Mouse (Mus musculus) midbrain, embryonic 14.5 days (tissue): ENCODE measurements around the gene Pan3. TPM values are rescaled to one million over a fixed set of nuclear protein-coding genes. Genes with fewer than 3 reads are reported as not detected.

Source experiments
- ATAC-seq: fragments of 200-750 bp; cut with Nextera tagmentation; 2 replicates; pipeline ENCODE4 v1.8.0; 2017; ENCODE audit warnings: moderate number of reproducible peaks, moderate library complexity; ENCODE audit not compliant: low FRiP score, low TSS enrichment
- DNase-seq: peaks from one replicate; pipeline ENCODE4 v3.0.0-alpha.2; 2015
- H3K27ac ChIP-seq: fragments of 300-500 bp; sonication (generic); replicated peaks from 2 replicates; pipeline ENCODE4 v1.5.1; 2014; ENCODE audit warnings: mild to moderate bottlenecking, low read depth, low read length, moderate library complexity
- H3K27me3 ChIP-seq: fragments of 300-500 bp; sonication (generic); 2 replicates; pipeline ENCODE4 v1.6.1; 2014; ENCODE audit warnings: low read length, control low read depth, mixed read lengths; ENCODE audit not compliant: control insufficient read depth, insufficient read depth
- H3K36me3 ChIP-seq: fragments of 300-500 bp; sonication (generic); 2 replicates; pipeline ENCODE4 v1.6.1; 2014; ENCODE audit warnings: low read length, control low read depth; ENCODE audit not compliant: control insufficient read depth, insufficient read depth
- H3K4me1 ChIP-seq: fragments of 300-500 bp; sonication (generic); 2 replicates; pipeline ENCODE4 v1.6.1; 2014; ENCODE audit warnings: mild to moderate bottlenecking, antibody characterized with exemption, low read length, control low read depth; ENCODE audit not compliant: control insufficient read depth, insufficient read depth
- H3K4me2 ChIP-seq: fragments of 300-500 bp; sonication (generic); 2 replicates; pipeline ENCODE4 v1.6.1; 2014; ENCODE audit warnings: mild to moderate bottlenecking, low read length, moderate library complexity
- H3K4me3 ChIP-seq: fragments of 300-500 bp; sonication (generic); replicated peaks from 2 replicates; pipeline ENCODE4 v1.5.1; 2014; ENCODE audit warnings: low read depth, low read length
- H3K9ac ChIP-seq: fragments of 300-500 bp; sonication (generic); replicated peaks from 2 replicates; pipeline ENCODE4 v1.6.1; 2014; ENCODE audit warnings: mild to moderate bottlenecking, low read length, moderate library complexity
- H3K9me3 ChIP-seq: fragments of 300-500 bp; sonication (generic); 2 replicates; pipeline ENCODE4 v1.6.1; 2016; ENCODE audit warnings: low read length, control low read depth, mixed read lengths; ENCODE audit not compliant: control insufficient read depth
- WGBS: fragments of 180-500 bp; shearing (Covaris S2); extraction: QIAGEN DNeasy Blood & Tissue Kit; methylation state at CpG from one replicate; pipeline ENCODE4 v1.1.7; 2014; 5-methylcytosine and 5-hydroxymethylcytosine counted together
- polyA plus RNA-seq: library from polyadenylated mRNA; unstranded; fragments of >200 nt; fragmentation: Nextera tagmentation; extraction: Ambion mirVana; gene quantifications from 2 replicates; pipeline ENCODE4 v1.2.1, GENCODE M21; 2014

Gene Pan3
- polyA plus RNA-seq, 1 experiment from 2014 or later, result 69.5 TPM

- H3K9me3 ChIP-seq, result no peaks in the 10 kb centered on the region
- no peak overlapping the region for H3K9ac ChIP-seq
- DNase-seq (peak; percentile 35), ATAC-seq (no peak)
- H3K4me2 ChIP-seq, result peak overlapping the region; percentile 15; the same call in 1 of the 2 replicates
- WGBS, result 21% methylated on average over 16 of the region's 16 CpGs
- H3K36me3 ChIP-seq, result no peaks in the 10 kb centered on the region
- H3K27ac ChIP-seq, result no peak overlapping the region
- no peaks in the 10 kb centered on the region for H3K4me1 ChIP-seq
- H3K4me3 ChIP-seq, result no peak overlapping the region
- no peaks in the 10 kb centered on the region for H3K27me3 ChIP-seq
These were observed 134.2 kb downstream of the Pan3 start for GRCm38 (mm10) chr5:147564140-147564590.

DNA sequence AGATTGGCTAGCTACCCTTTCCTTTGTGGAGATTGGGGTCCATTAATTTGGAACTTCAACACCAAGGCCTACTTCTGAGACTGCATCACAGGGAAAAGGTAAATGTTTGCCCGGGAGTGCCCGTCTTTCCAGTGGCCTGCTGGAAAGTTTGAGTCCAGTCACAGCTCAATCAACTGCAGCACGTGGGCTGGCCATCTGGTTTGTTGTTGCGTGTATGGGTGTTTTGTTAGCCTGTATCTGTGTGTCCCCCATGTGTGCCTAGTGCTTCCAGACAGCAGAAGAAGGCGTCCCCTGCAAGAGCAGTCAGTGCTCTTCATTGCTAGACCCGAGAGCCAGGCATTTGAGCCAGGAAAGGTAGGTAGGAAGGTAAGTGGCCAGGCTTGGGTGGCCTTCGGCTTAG, 135.5 kb downstream of the Pan3 start:
- 89% methylated on average over 7 of the region's 7 CpGs for WGBS
- Histone ChIP-seq H3K4me2 (no peak overlapping the region), H3K27ac (no peak overlapping the region), H3K9ac (no peak overlapping the region), H3K4me1 (no peaks in the 10 kb centered on the region), H3K27me3 (no peaks in the 10 kb centered on the region), H3K9me3 (no peaks in the 10 kb centered on the region), H3K4me3 (no peak overlapping the region), H3K36me3 (no peaks in the 10 kb centered on the region)
- DNase-seq (no peak), ATAC-seq (no peak)

- WGBS, result 75% methylated on average over 7 of the region's 7 CpGs
- ATAC-seq, result no peak
- no peaks in the 10 kb centered on the region for H3K36me3 ChIP-seq
These were observed 136.4 kb downstream of the Pan3 start for GRCm38 (mm10) chr5:147566335-147566734.

DNA sequence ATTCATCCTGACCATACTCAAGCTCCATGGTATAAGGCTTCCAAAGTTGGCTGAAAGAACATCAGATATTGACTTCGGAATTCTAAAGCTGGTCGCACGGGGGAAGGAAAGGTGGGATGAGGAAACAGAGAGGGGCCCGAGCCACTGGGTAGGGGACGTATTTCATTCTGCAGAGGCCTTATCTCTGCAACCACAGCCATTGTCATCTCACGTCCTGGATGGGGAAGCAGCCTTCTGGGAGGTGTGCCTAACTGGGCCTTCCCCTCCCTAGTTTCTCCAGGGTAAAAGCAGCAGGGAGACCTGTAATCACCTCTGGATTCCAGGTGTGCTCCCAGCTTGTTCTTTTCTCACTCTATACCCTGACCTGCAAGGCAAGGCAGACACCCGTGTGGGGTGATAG, 142.7 kb downstream of the Pan3 start:
- Histone ChIP-seq H3K9me3 (no peaks in the 10 kb centered on the region), H3K4me1 (no peaks in the 10 kb centered on the region), H3K4me2 (no peak overlapping the region), H3K4me3 (no peak overlapping the region), H3K27ac (no peak overlapping the region), H3K36me3 (no peaks in the 10 kb centered on the region), H3K9ac (no peak overlapping the region), H3K27me3 (no peaks in the 10 kb centered on the region)
- WGBS, result 88% methylated on average over 7 of the region's 7 CpGs
- ATAC-seq (no peak), DNase-seq (no peak)

More at GRCm38 (mm10) chr5:147566335-147566734, 136.4 kb downstream of the Pan3 start:
- no peaks in the 10 kb centered on the region for H3K9me3 ChIP-seq
- H3K4me2 ChIP-seq, result no peak overlapping the region
- H3K4me3 ChIP-seq, result no peak overlapping the region
- H3K4me1 ChIP-seq, result no peaks in the 10 kb centered on the region
- no peak overlapping the region for H3K9ac ChIP-seq
- no peak overlapping the region for H3K27ac ChIP-seq
- DNase-seq, result no peak
- H3K27me3 ChIP-seq, result no peaks in the 10 kb centered on the region

- ATAC-seq (no peak), DNase-seq (no peak)
- WGBS, result 96% methylated on average over 1 of the region's 1 CpGs
- Histone ChIP-seq H3K4me3 (no peak overlapping the region), H3K36me3 (no peaks in the 10 kb centered on the region), H3K4me1 (no peaks in the 10 kb centered on the region), H3K9ac (no peak overlapping the region), H3K4me2 (no peak overlapping the region), H3K27ac (no peak overlapping the region), H3K27me3 (no peaks in the 10 kb centered on the region), H3K9me3 (no peaks in the 10 kb centered on the region)
These were observed 143.6 kb downstream of the Pan3 start for GRCm38 (mm10) chr5:147573555-147573954.

- H3K9me3 ChIP-seq, result no peaks in the 10 kb centered on the region
- no peak for ATAC-seq
- WGBS, result 65% methylated on average over 8 of the region's 8 CpGs
These were observed 144.6 kb downstream of the Pan3 start for GRCm38 (mm10) chr5:147574517-147574916.

DNA sequence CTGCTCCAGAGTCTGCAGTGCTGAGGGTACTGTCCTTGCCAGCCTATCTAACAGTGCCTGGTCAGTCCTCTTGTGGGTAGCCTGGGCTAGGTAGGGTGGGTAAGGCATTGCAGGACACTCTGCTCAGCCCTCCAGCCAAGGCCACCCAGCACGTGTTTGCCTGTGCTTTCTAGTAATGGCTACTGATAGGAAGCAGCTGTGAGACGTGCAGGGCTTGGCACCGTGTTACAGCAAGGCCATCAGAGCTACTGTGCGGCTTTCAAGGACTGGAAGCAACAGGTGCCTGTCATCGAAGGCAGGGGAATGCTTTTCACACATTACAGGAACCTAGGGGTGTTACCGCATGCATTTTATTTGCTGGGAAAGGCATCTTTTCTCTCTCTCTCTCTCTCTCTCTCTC, 147.0 kb downstream of the Pan3 start:
- Histone ChIP-seq H3K4me2 (no peak overlapping the region), H3K27ac (no peak overlapping the region), H3K4me3 (no peak overlapping the region), H3K27me3 (no peaks in the 10 kb centered on the region), H3K9ac (no peak overlapping the region), H3K4me1 (no peaks in the 10 kb centered on the region), H3K9me3 (no peaks in the 10 kb centered on the region), H3K36me3 (no peaks in the 10 kb centered on the region)
- no peak for DNase-seq
- 86% methylated on average over 6 of the region's 6 CpGs for WGBS
- no peak for ATAC-seq

More at GRCm38 (mm10) chr5:147574517-147574916, 144.6 kb downstream of the Pan3 start:
- no peak overlapping the region for H3K4me3 ChIP-seq
- no peaks in the 10 kb centered on the region for H3K27me3 ChIP-seq
- no peak overlapping the region for H3K4me2 ChIP-seq
- H3K36me3 ChIP-seq, result no peaks in the 10 kb centered on the region
- no peak overlapping the region for H3K27ac ChIP-seq
- no peaks in the 10 kb centered on the region for H3K4me1 ChIP-seq
- DNase-seq, result no peak
- no peak overlapping the region for H3K9ac ChIP-seq

DNA sequence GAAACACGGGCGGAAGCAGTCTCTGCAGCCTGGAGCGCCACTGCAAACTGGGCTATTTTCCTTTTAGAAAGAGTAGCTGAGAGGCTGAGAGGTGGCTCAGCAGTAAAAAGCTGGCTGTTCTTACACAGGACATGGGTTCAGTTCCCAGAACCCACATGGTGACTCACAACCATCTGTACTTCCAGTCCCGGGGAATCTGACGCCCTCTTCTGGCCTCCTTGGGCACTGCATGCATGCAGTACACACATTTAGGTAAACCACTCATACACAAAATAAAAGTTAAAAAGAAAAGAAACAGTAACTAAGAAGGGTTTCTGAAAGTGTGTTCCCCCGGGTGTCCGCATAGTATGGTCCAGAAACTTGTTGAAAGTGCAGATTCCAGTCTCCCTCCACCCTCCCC, 149.2 kb downstream of the Pan3 start:
- no peak overlapping the region for H3K4me2 ChIP-seq
- ATAC-seq (no peak), DNase-seq (no peak)
- H3K9me3 ChIP-seq, result no peaks in the 10 kb centered on the region
- H3K36me3 ChIP-seq, result no peaks in the 10 kb centered on the region
- no peaks in the 10 kb centered on the region for H3K4me1 ChIP-seq
- H3K9ac ChIP-seq, result no peak overlapping the region
- no peak overlapping the region for H3K4me3 ChIP-seq
- H3K27me3 ChIP-seq, result no peaks in the 10 kb centered on the region
- WGBS, result 91% methylated on average over 7 of the region's 7 CpGs
- H3K27ac ChIP-seq, result no peak overlapping the region

DNA sequence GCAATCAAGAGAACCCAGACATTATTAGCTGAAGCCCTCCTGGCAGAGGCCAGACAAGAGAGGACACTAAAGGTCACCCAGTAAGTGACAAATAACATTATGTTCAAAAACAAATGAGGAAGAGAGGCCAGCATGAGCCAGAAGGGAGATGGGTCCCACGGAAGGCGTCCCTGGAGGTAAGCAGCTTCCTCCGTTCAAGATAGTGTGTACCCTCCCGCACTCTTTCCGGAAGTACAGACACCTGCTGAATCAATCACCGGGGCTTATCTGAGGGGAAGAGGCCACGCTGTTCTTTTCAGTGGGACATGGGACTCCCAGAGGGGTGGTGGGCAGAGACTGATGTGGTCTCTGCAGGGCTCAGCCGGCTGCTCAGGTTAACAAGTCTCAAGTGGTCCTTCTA, 149.7 kb downstream of the Pan3 start:
- Histone ChIP-seq H3K4me2 (no peak overlapping the region), H3K27ac (no peak overlapping the region), H3K9me3 (no peaks in the 10 kb centered on the region), H3K27me3 (no peaks in the 10 kb centered on the region), H3K4me1 (no peaks in the 10 kb centered on the region), H3K4me3 (no peak overlapping the region), H3K9ac (no peak overlapping the region), H3K36me3 (no peaks in the 10 kb centered on the region)
- ATAC-seq (no peak), DNase-seq (no peak)
- WGBS, result 86% methylated on average over 8 of the region's 8 CpGs
